Comparison of ENCODE assay signal across 20 mouse cellular contexts in the genomic region with DNA sequence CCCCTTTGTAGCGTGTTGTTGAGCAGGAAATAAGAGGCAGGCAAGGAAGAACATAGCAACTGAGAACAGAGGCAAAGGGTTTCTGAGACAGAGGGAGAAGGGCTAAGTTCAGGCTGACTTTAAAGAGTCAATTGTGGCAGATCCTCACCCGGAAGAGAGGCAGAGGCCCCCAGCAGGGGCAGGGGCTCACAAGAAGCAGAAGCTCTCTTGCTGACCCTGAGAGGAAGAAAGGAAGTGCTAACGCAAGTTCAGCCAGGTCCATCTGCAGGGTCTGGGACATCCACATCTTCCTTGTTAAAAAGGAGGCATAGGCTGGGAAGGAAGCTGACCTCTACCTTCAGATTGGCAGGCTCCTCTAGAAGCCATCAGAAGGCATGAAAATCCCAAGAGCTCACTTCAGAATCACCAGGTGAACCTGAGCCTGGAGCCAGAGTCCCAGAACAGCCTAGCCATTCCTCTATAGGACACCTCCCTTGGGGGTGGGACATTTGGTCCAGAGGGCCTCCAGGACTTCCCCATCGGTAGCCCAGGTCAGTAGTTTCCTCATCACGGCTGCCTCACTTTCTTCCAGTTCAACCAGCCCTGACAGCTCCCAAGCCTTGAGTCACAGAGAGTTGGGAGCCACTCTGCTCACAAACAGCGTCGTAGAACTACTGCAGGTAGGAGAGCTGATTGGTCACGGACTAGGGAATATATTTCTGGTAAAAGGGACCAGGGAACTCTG. TPM values are rescaled to one million over a fixed set of nuclear protein-coding genes. Genes with fewer than 3 reads are reported as not detected.
DNase-seq lines count a peak whose midpoint lies in the region; ATAC-seq and TF ChIP-seq lines count a peak whose summit lies in the region.
"Had no signal": no experiment of that assay in that cellular context is flagged by ENCODE, and none has a peak within 500 bp of the region (broad histone marks: within the 10 kb centered on the region; RNA-seq: fewer than 3 reads in every experiment).

TSS of gene Cxcr2 (plus strand) at position 529 of the 724 bp plus-strand sequence.

- no peaks in the 10 kb centered on the region for H3K27me3 ChIP-seq in forebrain, embryonic 11.5 days (ENCODE audit: control insufficient read depth, insufficient read depth, low read length)
- no peaks in the 10 kb centered on the region for H3K27me3 ChIP-seq in forebrain, embryonic 10.5 days (ENCODE audit: poor library complexity, severe bottlenecking)
- H3K27me3 ChIP-seq in liver, embryonic 15.5 days = no peaks in the 10 kb centered on the region
- H3K27me3 ChIP-seq in stomach, postnatal 0 days (ENCODE audit: control insufficient read depth, insufficient read depth, low read length) = no peaks in the 10 kb centered on the region
- no peaks in the 10 kb centered on the region for H3K27me3 ChIP-seq in intestine, postnatal 0 days (replicated peaks; ENCODE audit: control insufficient read depth, insufficient read depth, low read length)
- H3K27me3 ChIP-seq: neural tube, embryonic 12.5 days; stomach, embryonic 15.5 days had no signal

- no peak for TF ChIP-seq CTCF in stomach, postnatal 0 days (IDR thresholded peaks at IDR 0.05; ENCODE audit: low read depth)
- TF ChIP-seq CTCF in intestine, postnatal 0 days (IDR thresholded peaks at IDR 0.05; ENCODE audit: low read depth) = no peak

- H3K4me3 ChIP-seq in forebrain, embryonic 11.5 days (ENCODE audit: low read depth, low read length) = no peak within 1 kb of the TSS
- H3K4me3 ChIP-seq in forebrain, embryonic 10.5 days = no peak within 1 kb of the TSS
- H3K4me3 ChIP-seq in liver, embryonic 15.5 days (replicated peaks) = peak within 1 kb of the TSS; percentile 17; the same call in 1 of the 2 replicates
- H3K4me3 ChIP-seq in stomach, postnatal 0 days (ENCODE audit: low read depth, low read length) = no peak within 1 kb of the TSS
- H3K4me3 ChIP-seq in intestine, postnatal 0 days (ENCODE audit: low read depth, low read length) = no peak within 1 kb of the TSS
- H3K4me3 ChIP-seq: hindbrain, embryonic 10.5 days; left cerebral cortex, adult 2 months; midbrain, embryonic 10.5 days; neural tube, embryonic 12.5 days; stomach, embryonic 15.5 days had no signal

- WGBS in forebrain, embryonic 11.5 days = 78% methylated on average over 8 of the region's 8 CpGs
- WGBS in forebrain, embryonic 10.5 days = 82% methylated on average over 8 of the region's 8 CpGs
- 23% methylated on average over 8 of the region's 8 CpGs for WGBS in liver, embryonic 15.5 days (ENCODE audit: insufficient replicate concordance)
- WGBS in stomach, postnatal 0 days = 59% methylated on average over 8 of the region's 8 CpGs
- 63% methylated on average over 8 of the region's 8 CpGs for WGBS in intestine, postnatal 0 days

- ATAC-seq in forebrain, embryonic 11.5 days (replicated peaks; ENCODE audit: low FRiP score) = no peak
- no peak; the same call in 1 of the 2 replicates for ATAC-seq in liver, embryonic 15.5 days (ENCODE audit: insufficient read depth)
- ATAC-seq in stomach, postnatal 0 days (ENCODE audit: low FRiP score, low TSS enrichment) = no peak
- ATAC-seq in activated CD4-positive, CD25-positive, alpha-beta regulatory T cell, adult 4 months = no peak
- no peak for ATAC-seq in intestine, postnatal 0 days

- DNase-seq in forebrain, embryonic 11.5 days (ENCODE audit: low spot score) = peak; percentile 26
- no peak for DNase-seq in forebrain, embryonic 10.5 days (ENCODE audit: extremely low spot score, low spot score)
- DNase-seq in T-cell, adult 2 months (ENCODE audit: low spot score) = peak; percentile 7
- DNase-seq in stomach, postnatal 0 days (ENCODE audit: low spot score) = peak; percentile 9
- DNase-seq in right cerebral cortex, postnatal 25 days = no peak
- DNase-seq: adrenal gland, postnatal 10 days; cerebellum, postnatal 10 days; embryo, embryonic 11 days; heart, adult 18-20 months; kidney, adult 2 months; kidney, postnatal 14 days had no signal

- TF ChIP-seq EP300 in stomach, postnatal 0 days (optimal IDR thresholded peaks at IDR 0.05) = no peak

- H3K27ac ChIP-seq in forebrain, embryonic 11.5 days (ENCODE audit: low read depth, low read length) = no peak within 1 kb of the TSS
- H3K27ac ChIP-seq in forebrain, embryonic 10.5 days = no peak within 1 kb of the TSS
- H3K27ac ChIP-seq in liver, embryonic 15.5 days (replicated peaks) = no peak within 1 kb of the TSS
- no peak within 1 kb of the TSS for H3K27ac ChIP-seq in stomach, postnatal 0 days (replicated peaks)
- H3K27ac ChIP-seq in intestine, postnatal 0 days (ENCODE audit: low read depth, low read length) = no peak within 1 kb of the TSS
- H3K27ac ChIP-seq: hindbrain, embryonic 10.5 days; left cerebral cortex, adult 2 months; liver, embryonic 14.5 days; midbrain, embryonic 10.5 days; neural tube, embryonic 12.5 days; stomach, embryonic 15.5 days had no signal

- H3K4me1 ChIP-seq in forebrain, embryonic 11.5 days (replicated peaks; ENCODE audit: control insufficient read depth, insufficient read depth, low read length) = no peaks in the 10 kb centered on the region
- H3K4me1 ChIP-seq in forebrain, embryonic 10.5 days = no peaks in the 10 kb centered on the region
- peaks cover 13% of the 10 kb centered on the region for H3K4me1 ChIP-seq in liver, embryonic 15.5 days (replicated peaks)
- H3K4me1 ChIP-seq in stomach, postnatal 0 days (replicated peaks; ENCODE audit: control insufficient read depth, insufficient read depth) = no peaks in the 10 kb centered on the region
- no peaks in the 10 kb centered on the region for H3K4me1 ChIP-seq in intestine, postnatal 0 days (replicated peaks; ENCODE audit: control insufficient read depth, insufficient read depth, low read length)
- H3K4me1 ChIP-seq: hindbrain, embryonic 10.5 days; neural tube, embryonic 12.5 days; stomach, embryonic 15.5 days had no signal

- H3K9me3 ChIP-seq in forebrain, embryonic 11.5 days (ENCODE audit: control insufficient read depth, low read length) = no peaks in the 10 kb centered on the region
- no peaks in the 10 kb centered on the region for H3K9me3 ChIP-seq in forebrain, embryonic 10.5 days
- H3K9me3 ChIP-seq in liver, embryonic 15.5 days (replicated peaks) = no peaks in the 10 kb centered on the region
- no peaks in the 10 kb centered on the region for H3K9me3 ChIP-seq in stomach, postnatal 0 days (ENCODE audit: control insufficient read depth, low read length)
- H3K9me3 ChIP-seq in intestine, postnatal 0 days (ENCODE audit: control insufficient read depth) = no peaks in the 10 kb centered on the region
- H3K9me3 ChIP-seq: hindbrain, embryonic 10.5 days; midbrain, embryonic 10.5 days; neural tube, embryonic 12.5 days; stomach, embryonic 15.5 days had no signal

- no peaks in the 10 kb centered on the region for H3K36me3 ChIP-seq in forebrain, embryonic 11.5 days (ENCODE audit: control insufficient read depth, insufficient read depth, low read length)
- H3K36me3 ChIP-seq in forebrain, embryonic 10.5 days (replicated peaks) = no peaks in the 10 kb centered on the region
- H3K36me3 ChIP-seq in liver, embryonic 15.5 days (replicated peaks) = no peaks in the 10 kb centered on the region
- no peaks in the 10 kb centered on the region for H3K36me3 ChIP-seq in stomach, postnatal 0 days (ENCODE audit: control insufficient read depth, insufficient read depth, low read length)
- no peaks in the 10 kb centered on the region for H3K36me3 ChIP-seq in intestine, postnatal 0 days (ENCODE audit: control insufficient read depth, insufficient read depth)
- H3K36me3 ChIP-seq: hindbrain, embryonic 10.5 days; midbrain, embryonic 10.5 days; neural tube, embryonic 12.5 days; stomach, embryonic 15.5 days had no signal

- no peak within 1 kb of the TSS for H3K9ac ChIP-seq in forebrain, embryonic 11.5 days (ENCODE audit: low read length)
- no peak within 1 kb of the TSS for H3K9ac ChIP-seq in liver, embryonic 15.5 days
- no peak within 1 kb of the TSS for H3K9ac ChIP-seq in stomach, postnatal 0 days (ENCODE audit: low read length)
- no peak within 1 kb of the TSS for H3K9ac ChIP-seq in intestine, postnatal 0 days (ENCODE audit: low read depth, low read length)
- H3K9ac ChIP-seq: liver, embryonic 14.5 days; neural tube, embryonic 12.5 days; stomach, embryonic 15.5 days had no signal

- H3K4me2 ChIP-seq in forebrain, embryonic 11.5 days (ENCODE audit: low read depth, low read length, severe bottlenecking) = no peak within 1 kb of the TSS
- H3K4me2 ChIP-seq in liver, embryonic 15.5 days = no peak within 1 kb of the TSS; the same call in 1 of the 2 replicates
- no peak within 1 kb of the TSS for H3K4me2 ChIP-seq in stomach, postnatal 0 days (replicated peaks; ENCODE audit: low read depth)
- H3K4me2 ChIP-seq in intestine, postnatal 0 days (replicated peaks; ENCODE audit: low read depth) = no peak within 1 kb of the TSS
- H3K4me2 ChIP-seq: neural tube, embryonic 12.5 days; stomach, embryonic 15.5 days had no signal

RNA-seq across cellular contexts. Expression of gene Cxcr2, which starts in this region (rescaled TPM):
- polyA plus RNA-seq in forebrain, embryonic 11.5 days (2014; fragmentation: Nextera tagmentation; extraction: Ambion mirVana) = 0.12 and 0.17 TPM in 2 replicates
- polyA plus RNA-seq in forebrain, embryonic 10.5 days (2016; fragmentation: Nextera tagmentation; extraction: Ambion mirVana) = 0.05 and 0.14 TPM in 2 replicates
- 1.6 and 2.2 TPM in 2 replicates for polyA plus RNA-seq in liver, embryonic 15.5 days (2015; fragmentation: Nextera tagmentation; extraction: Ambion mirVana)
- polyA plus RNA-seq in stomach, postnatal 0 days (2015; fragmentation: Nextera tagmentation; extraction: Ambion mirVana) = 0.15 and 0.18 TPM in 2 replicates
- under 1 TPM in 1 of 2 experiments, not detected in 1; 0.36 TPM for polyA plus RNA-seq in activated CD4-positive, CD25-positive, alpha-beta regulatory T cell, adult 4 months (2017; shearing (Covaris generic))
- 0.07 TPM in 2 replicates for polyA plus RNA-seq in intestine, postnatal 0 days (2015; fragmentation: Nextera tagmentation; extraction: Ambion mirVana)

Comparison
In these comparisons a context has a peak if more than half of its experiments do, and no peak if none do; other contexts are left out.
1. Peak in DNase-seq in forebrain, embryonic 11.5 days; RNA of the gene not detected or under 1 TPM.
2. Peak in DNase-seq in stomach, postnatal 0 days; RNA of the gene not detected or under 1 TPM.